Mouse (Mus musculus) CD4-positive, CD25-positive, alpha-beta regulatory T cell, adult 9 weeks (primary cell): ENCODE measurements around the gene Sash1. TPM values are rescaled to one million over a fixed set of nuclear protein-coding genes. Genes with fewer than 3 reads are reported as not detected.

ENCODE experiments used
- polyA plus RNA-seq: library from polyadenylated mRNA; unstranded; fragments of 100-300 nt; shearing (Covaris generic); gene quantifications from one replicate; pipeline ENCODE4 v1.2.1, GENCODE M21; 2017

The Sash1 gene
- 0.15 TPM for polyA plus RNA-seq

DNA sequence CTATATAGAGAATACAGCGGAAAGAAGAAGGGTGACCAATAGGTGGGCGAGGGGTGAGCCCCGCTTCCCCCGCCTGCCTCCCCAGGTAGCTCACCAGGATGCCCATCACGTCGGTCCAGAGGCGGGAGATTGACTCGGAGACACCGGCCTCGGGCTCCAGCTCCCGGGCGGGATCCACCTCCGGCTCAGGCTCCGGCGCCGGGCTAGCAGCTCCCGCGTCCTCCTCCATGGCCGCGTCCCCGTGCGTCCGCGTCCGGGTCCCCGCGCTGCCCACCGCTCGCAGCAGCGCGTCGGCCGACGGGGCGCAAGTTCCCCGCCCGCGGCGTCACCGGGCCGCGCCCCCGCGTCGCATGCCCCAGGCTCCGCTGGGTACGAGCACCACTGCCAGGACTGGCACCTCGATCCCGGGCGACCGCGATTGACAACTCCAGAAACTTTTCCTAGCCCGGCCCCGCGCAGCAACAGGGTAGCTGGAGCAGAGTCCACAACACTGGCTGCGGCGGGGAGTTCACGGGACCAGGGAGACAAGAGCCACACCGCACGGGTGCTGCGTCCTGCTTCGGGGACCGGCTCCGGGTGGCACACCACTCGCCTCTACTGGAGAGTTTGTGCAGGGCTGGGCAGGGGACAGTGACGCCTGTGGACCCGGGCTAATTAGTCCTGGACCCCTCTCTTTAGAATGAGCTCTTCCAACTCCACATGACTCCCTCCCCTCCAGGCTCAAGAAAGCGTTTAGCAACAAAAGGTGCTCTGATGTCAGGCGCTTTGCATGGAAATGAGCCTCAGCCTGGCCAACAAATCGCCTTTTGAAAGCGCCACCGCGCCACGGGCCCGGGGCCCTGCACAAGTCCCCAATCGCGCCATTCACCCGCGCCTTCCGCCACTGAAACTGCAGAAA, at the start of gene Sash1:
TSS of gene Sash1 (minus strand) at position 441 of the 898 bp plus-strand sequence.

